Mouse (Mus musculus) CH12.LX (cell line): ENCODE data around the gene Skap2. TPM values are rescaled to one million over a fixed set of nuclear protein-coding genes. Genes with fewer than 3 reads are reported as not detected.

ENCODE experiments used
- DNase-seq: peaks from one replicate; pipeline ENCODE4 v3.0.0-alpha.2; 2013; ENCODE audit errors: extremely low read depth
- H3K27ac ChIP-seq: 2 replicates; pipeline ENCODE4 v1.5.1; 2012; ENCODE audit warnings: low read depth, mild to moderate bottlenecking, control low read depth, moderate library complexity; ENCODE audit not compliant: insufficient read depth
- H3K27me3 ChIP-seq: replicated peaks from 2 replicates; pipeline ENCODE3; 2012; ENCODE audit warnings: inconsistent platforms
- H3K36me3 ChIP-seq, 2 experiments: replicated peaks in 1 of 2; 2 replicates each; pipeline versions ENCODE3 to v1.6.1; 2012; ENCODE audit warnings: inconsistent platforms in 1 of 2, low read length in 1 of 2, mild to moderate bottlenecking in 1 of 2, mixed read lengths in 1 of 2, moderate library complexity in 1 of 2; ENCODE audit not compliant: control insufficient read depth in 1 of 2, insufficient read depth in 1 of 2
- H3K4me1 ChIP-seq, 2 experiments: 2 replicates each; pipeline ENCODE4 v1.6.1; 2012; ENCODE audit warnings: inconsistent platforms in 1 of 2, moderate library complexity in 1 of 2; ENCODE audit not compliant: insufficient read depth in 2 of 2, control insufficient read depth in 1 of 2
- H3K4me2 ChIP-seq: 2 replicates; pipeline ENCODE4 v1.6.1; 2012; ENCODE audit warnings: low read depth, mild to moderate bottlenecking, control low read depth; ENCODE audit not compliant: poor library complexity, insufficient read depth, severe bottlenecking
- H3K4me3 ChIP-seq, 3 experiments: fragments of 150-350 bp in 1 of 3; sonication (generic) in 1 of 3; replicated peaks in 1 of 3; 2 replicates each; pipeline versions ENCODE3 to v1.5.1; 2011 to 2012; ENCODE audit warnings: low read depth in 2 of 3, low read length in 2 of 3, mild to moderate bottlenecking in 2 of 3, moderate library complexity in 2 of 3, control low read depth in 1 of 3, improper control_type of control experiment in 1 of 3, inconsistent platforms in 1 of 3, mixed read lengths in 1 of 3; ENCODE audit not compliant: poor library complexity in 1 of 3
- H3K79me2 ChIP-seq: replicated peaks from 2 replicates; pipeline ENCODE4 v1.6.1; 2012; ENCODE audit warnings: mild to moderate bottlenecking, moderate library complexity; ENCODE audit not compliant: control insufficient read depth, poor library complexity, insufficient read depth, severe bottlenecking; ENCODE audit errors: extremely low read depth
- H3K9ac ChIP-seq: 2 replicates; pipeline ENCODE4 v1.6.1; 2012; ENCODE audit warnings: low read depth, mild to moderate bottlenecking, control low read depth, moderate library complexity; ENCODE audit not compliant: insufficient read depth
- H3K9me3 ChIP-seq: replicated peaks from 2 replicates; pipeline ENCODE3; 2012; ENCODE audit warnings: low read length, inconsistent platforms, mixed read lengths
- BHLHE40 ChIP-seq: IDR thresholded peaks from 2 replicates; pipeline ENCODE4 v1.6.1; 2011; ENCODE audit warnings: mild to moderate bottlenecking, low read depth, low read length, improper control_type of control experiment
- CHD2 ChIP-seq: IDR thresholded peaks from 2 replicates; pipeline ENCODE4 v1.6.1; 2011; ENCODE audit warnings: low read length, improper control_type of control experiment
- CTCF ChIP-seq, 2 experiments: IDR thresholded peaks in 1 of 2; conservative IDR thresholded peaks in 1 of 2; 2 replicates each; pipeline ENCODE4 v1.5.1; 2011 to 2012; ENCODE audit warnings: low read depth in 2 of 2, low read length in 2 of 2, improper control_type of control experiment in 1 of 2, inconsistent platforms in 1 of 2, mild to moderate bottlenecking in 1 of 2, moderate library complexity in 1 of 2
- E2F4 ChIP-seq: IDR thresholded peaks from 2 replicates; pipeline ENCODE4 v1.6.1; 2011; ENCODE audit warnings: low read depth, low read length, improper control_type of control experiment; ENCODE audit not compliant: insufficient replicate concordance
- ELF1 ChIP-seq: IDR thresholded peaks from 2 replicates; pipeline ENCODE4 v1.6.1; 2014; ENCODE audit warnings: low read depth, mild to moderate bottlenecking, inconsistent platforms, low read length, improper control_type of control experiment
- EP300 ChIP-seq: IDR thresholded peaks from 2 replicates; pipeline ENCODE4 v1.6.1; 2011; ENCODE audit warnings: low read length, improper control_type of control experiment
- HCFC1 ChIP-seq: IDR thresholded peaks from 2 replicates; pipeline ENCODE4 v1.6.1; 2012; ENCODE audit warnings: low read depth, mild to moderate bottlenecking, inconsistent platforms, low read length, improper control_type of control experiment
- JUN ChIP-seq: IDR thresholded peaks from 2 replicates; pipeline ENCODE4 v1.6.1; 2011; ENCODE audit warnings: low read depth, mild to moderate bottlenecking, low read length, improper control_type of control experiment, moderate library complexity; ENCODE audit not compliant: insufficient read depth
- JUND ChIP-seq: conservative IDR thresholded peaks from 2 replicates; pipeline ENCODE4 v1.6.1; 2011; ENCODE audit warnings: low read depth, low read length, improper control_type of control experiment
- MAFK ChIP-seq: IDR thresholded peaks from 2 replicates; pipeline ENCODE4 v1.6.1; 2011; ENCODE audit warnings: low read length, improper control_type of control experiment; ENCODE audit not compliant: insufficient replicate concordance
- MAX ChIP-seq: IDR thresholded peaks from 2 replicates; pipeline ENCODE4 v1.6.1; 2011; ENCODE audit warnings: low read length, improper control_type of control experiment
- MXI1 ChIP-seq: IDR thresholded peaks from 2 replicates; pipeline ENCODE4 v1.6.1; 2011; ENCODE audit warnings: mild to moderate bottlenecking, low read depth, low read length, improper control_type of control experiment
- MYC ChIP-seq: IDR thresholded peaks from 2 replicates; pipeline ENCODE4 v1.6.1; 2011; ENCODE audit warnings: low read depth, mild to moderate bottlenecking, improper control_type of control experiment, low read length
- NELFE ChIP-seq: IDR thresholded peaks from 2 replicates; pipeline ENCODE4 v1.6.1; 2011; ENCODE audit warnings: low read depth, low read length, improper control_type of control experiment
- NRF1 ChIP-seq: IDR thresholded peaks from 2 replicates; pipeline ENCODE4 v1.6.1; 2014; ENCODE audit warnings: low read depth, mild to moderate bottlenecking, inconsistent platforms, low read length, improper control_type of control experiment, moderate library complexity
- POLR2AphosphoS2 ChIP-seq: IDR thresholded peaks from 2 replicates; pipeline ENCODE4 v1.6.1; 2011; ENCODE audit warnings: low read depth, low read length, improper control_type of control experiment
- RAD21 ChIP-seq: IDR thresholded peaks from 2 replicates; pipeline ENCODE4 v1.6.1; 2011; ENCODE audit warnings: low read depth, mild to moderate bottlenecking, low read length, improper control_type of control experiment, moderate library complexity
- TCF12 ChIP-seq: IDR thresholded peaks from 2 replicates; pipeline ENCODE4 v1.6.1; 2014; ENCODE audit warnings: low read depth, mild to moderate bottlenecking, inconsistent platforms, low read length, improper control_type of control experiment
- USF1 ChIP-seq: IDR thresholded peaks from 2 replicates; pipeline ENCODE4 v1.6.1; 2014; ENCODE audit warnings: low read depth, mild to moderate bottlenecking, inconsistent platforms, low read length, improper control_type of control experiment
- USF2 ChIP-seq: conservative IDR thresholded peaks from 2 replicates; pipeline ENCODE4 v1.6.1; 2011; ENCODE audit warnings: low read depth, low read length, improper control_type of control experiment
- ZKSCAN1 ChIP-seq: IDR thresholded peaks from 2 replicates; pipeline ENCODE4 v1.6.1; 2012; ENCODE audit warnings: low read depth, inconsistent platforms, low read length, improper control_type of control experiment, borderline replicate concordance
- ZMIZ1 ChIP-seq: IDR thresholded peaks from 2 replicates; pipeline ENCODE4 v1.6.1; 2012; ENCODE audit warnings: low read depth, mild to moderate bottlenecking, inconsistent platforms, low read length, improper control_type of control experiment
- dilution Hi-C: fragments of 300-500 bp; cut with MboI; formaldehyde crosslinking; loops from 2 replicates; pipeline ENCODE4 v1.14.3; 2020; ENCODE audit warnings: low sequenced_read_pairs; ENCODE audit not compliant: extremely low pct_unique_long_range_greater_than_20kb, extremely low pct_ligation_motif_present
- in situ Hi-C: fragments of 300-500 bp; cut with MboI; formaldehyde crosslinking; loops from 3 replicates; pipeline ENCODE4 v1.14.3; 2019; ENCODE audit warnings: low sequenced_read_pairs, low pct_ligation_motif_present, low pct_unique_long_range_greater_than_20kb, mixed read lengths
- polyA plus RNA-seq: library from polyadenylated mRNA; unstranded; fragments of >175 nt; gene quantifications from 2 replicates; pipeline ENCODE4 v1.2.1, GENCODE M21; 2012; ENCODE audit warnings: low read depth; ENCODE audit not compliant: insufficient read length
- total RNA-seq, 2 experiments: library from RNA; depleted of rRNA; stranded (reverse); fragments of 300-350 nt in 1 of 2; fragments of >200 nt in 1 of 2; gene quantifications; 2 replicates each; pipeline ENCODE4 v1.2.3; 2012 to 2014

Gene Skap2
- total and polyA plus RNA-seq, 3 experiments = 25.8 to 76.1 (median 51.9) TPM

GRCm38 (mm10) chr6:51882880-51883274 lies 129.5 kb downstream of the Skap2 start:
- H3K9ac ChIP-seq = no peak overlapping the region
- in situ Hi-C loops (no loop called here), dilution Hi-C loops (no loop called here)
- H3K4me1 ChIP-seq = peaks cover 0 to 8% of the 10 kb centered on the region in 2 experiments; a peak in 2 of 4 replicates
- H3K4me3 ChIP-seq = no peak overlapping the region
- DNase-seq = no peak
- peaks cover 0 to 32% of the 10 kb centered on the region in 2 experiments for H3K36me3 ChIP-seq
- no peaks in the 10 kb centered on the region for H3K79me2 ChIP-seq
- H3K4me2 ChIP-seq = no peak overlapping the region
- no peak overlapping the region for H3K27ac ChIP-seq
- H3K27me3 ChIP-seq = no peaks in the 10 kb centered on the region
- no peaks in the 10 kb centered on the region for H3K9me3 ChIP-seq
- TF ChIP-seq ZKSCAN1 (no peak), NRF1 (no peak), MAFK (no peak), E2F4 (no peak), EP300 (no peak), JUN (no peak), NELFE (no peak), MAX (no peak), TCF12 (no peak), RAD21 (no peak), JUND (no peak), ZMIZ1 (no peak), MYC (no peak), ELF1 (no peak), CTCF (conservative IDR thresholded peaks at IDR 0.05 in 1 of 2, IDR thresholded peaks at IDR 0.05 in 1 of 2; ENCODE audit: low read depth in 2 of 2, low read length in 2 of 2) (no peak), USF1 (no peak), USF2 (no peak), MXI1 (no peak)
- TF ChIP-seq, all 38 proteins: peak for 0

- TF ChIP-seq POLR2AphosphoS2 (no peak), BHLHE40 (no peak), CHD2 (no peak), CTCF (conservative IDR thresholded peaks at IDR 0.05 in 1 of 2, IDR thresholded peaks at IDR 0.05 in 1 of 2; ENCODE audit: low read depth in 2 of 2, low read length in 2 of 2) (no peak), MYC (no peak), EP300 (no peak), HCFC1 (no peak)
- Histone ChIP-seq H3K36me3 (peaks cover 0 to 30% of the 10 kb centered on the region in 2 experiments), H3K9ac (no peak overlapping the region), H3K4me2 (no peak overlapping the region), H3K9me3 (no peaks in the 10 kb centered on the region), H3K79me2 (no peaks in the 10 kb centered on the region), H3K27ac (no peak overlapping the region), H3K27me3 (no peaks in the 10 kb centered on the region), H3K4me3 (no peak overlapping the region), H3K4me1 (peaks cover 0 to 8% of the 10 kb centered on the region in 2 experiments; a peak in 2 of 4 replicates)
- in situ Hi-C loops = no loop called here
- no peak for DNase-seq
- dilution Hi-C loops = no loop called here
Measured at GRCm38 (mm10) chr6:51882266-51882879, 130.0 kb downstream of the Skap2 start.
